Mouse (Mus musculus) ovary, postnatal 36 days (tissue): ENCODE data around the gene Fam216a.
A peak's percentile ranks its signal among the peaks of the same experiment; 100 is the strongest.
"Not testable (repeated sequence)": the region's sequence is repeated elsewhere in the genome, so short reads cannot be mapped to it uniquely, and the experiment has no call there.

ENCODE experiments used
- DNase-seq: peaks from one replicate; pipeline ENCODE4 v3.0.0; 2022; ENCODE audit warnings: low spot score, mixed read lengths

Fam216a gene

GRCm38 (mm10) chr5:122372192-122372769, at the start of gene Fam216a:
Fam216a (minus strand) TSS chr5:122372364.
- peak; percentile 99 for DNase-seq

GRCm38 (mm10) chr5:122421271-122422068, 49.3 kb upstream of the Fam216a start, which contains the start of gene Anapc7:
Anapc7 (plus strand) TSS chr5:122421693.
- DNase-seq, result no peak

GRCm38 (mm10) chr5:122420676-122421075, 48.5 kb upstream of the Fam216a start:
- DNase-seq, result not testable (repeated sequence)

- no peak for DNase-seq
Measured at GRCm38 (mm10) chr5:122415465-122415864, 43.3 kb upstream of the Fam216a start.

GRCm38 (mm10) chr5:122414351-122414750, 42.2 kb upstream of the Fam216a start:
- no peak for DNase-seq

- no peak for DNase-seq
Measured at GRCm38 (mm10) chr5:122412826-122413225, 40.7 kb upstream of the Fam216a start.

GRCm38 (mm10) chr5:122411892-122412291, 39.7 kb upstream of the Fam216a start:
- DNase-seq, result no peak

GRCm38 (mm10) chr5:122409692-122410645, 37.8 kb upstream of the Fam216a start:
- no peak for DNase-seq

GRCm38 (mm10) chr5:122405537-122405936, 33.4 kb upstream of the Fam216a start:
- DNase-seq, result no peak

GRCm38 (mm10) chr5:122403362-122403761, 31.2 kb upstream of the Fam216a start:
- no peak for DNase-seq

- DNase-seq, result no peak
Measured at GRCm38 (mm10) chr5:122402772-122403171, 30.6 kb upstream of the Fam216a start.

GRCm38 (mm10) chr5:122402160-122402559, 30.0 kb upstream of the Fam216a start:
- no peak for DNase-seq

- peak; percentile 71 for DNase-seq
Measured at GRCm38 (mm10) chr5:122401303-122401640, 29.1 kb upstream of the Fam216a start.

- DNase-seq, result no peak
Measured at GRCm38 (mm10) chr5:122400628-122401302, 28.6 kb upstream of the Fam216a start.

- DNase-seq, result no peak
Measured at GRCm38 (mm10) chr5:122399871-122400270, 27.7 kb upstream of the Fam216a start.

- no peak for DNase-seq
Measured at GRCm38 (mm10) chr5:122397495-122397894, 25.3 kb upstream of the Fam216a start.

GRCm38 (mm10) chr5:122396791-122397190, 24.6 kb upstream of the Fam216a start:
- no peak for DNase-seq

GRCm38 (mm10) chr5:122393887-122394286, 21.7 kb upstream of the Fam216a start:
- DNase-seq, result peak; percentile 60

- no peak for DNase-seq
Measured at GRCm38 (mm10) chr5:122392227-122393004, 20.3 kb upstream of the Fam216a start.

GRCm38 (mm10) chr5:122391786-122392180, 19.6 kb upstream of the Fam216a start, which contains the start of gene Arpc3:
Arpc3 (plus strand) TSS chr5:122391878.
- DNase-seq, result peak; percentile 90
